Mouse (Mus musculus) heart, embryonic 13.5 days (tissue): Measurements from ENCODE around the gene Gamt. TPM values are rescaled to one million over a fixed set of nuclear protein-coding genes. Genes with fewer than 3 reads are reported as not detected.
"Not testable (repeated sequence)": the region's sequence is repeated elsewhere in the genome, so short reads cannot be mapped to it uniquely, and the experiment has no call there.

Experiments used
- ATAC-seq: fragments of 200-750 bp; cut with Nextera tagmentation; 2 replicates; pipeline ENCODE4 v1.8.0; 2017; ENCODE audit warnings: moderate TSS enrichment; ENCODE audit not compliant: insufficient number of reproducible peaks, low FRiP score, low TSS enrichment; ENCODE audit errors: extremely low read depth
- H3K27ac ChIP-seq: fragments of 300-500 bp; sonication (generic); replicated peaks from 2 replicates; pipeline ENCODE4 v1.5.1; 2015; ENCODE audit warnings: moderate library complexity, mild to moderate bottlenecking, inconsistent platforms
- H3K27me3 ChIP-seq: fragments of 300-500 bp; sonication (generic); replicated peaks from 2 replicates; pipeline ENCODE4 v1.6.1; 2015; ENCODE audit warnings: mild to moderate bottlenecking, inconsistent platforms
- H3K36me3 ChIP-seq: fragments of 300-500 bp; sonication (generic); 2 replicates; pipeline ENCODE4 v1.6.1; 2015; ENCODE audit warnings: mild to moderate bottlenecking, inconsistent platforms
- H3K4me1 ChIP-seq: fragments of 300-500 bp; sonication (generic); 2 replicates; pipeline ENCODE4 v1.6.1; 2015; ENCODE audit warnings: inconsistent platforms
- H3K4me2 ChIP-seq: fragments of 300-500 bp; sonication (generic); 2 replicates; pipeline ENCODE4 v1.6.1; 2015; ENCODE audit warnings: inconsistent platforms, mild to moderate bottlenecking, moderate library complexity
- H3K4me3 ChIP-seq: fragments of 300-500 bp; sonication (generic); 2 replicates; pipeline ENCODE4 v1.5.1; 2015; ENCODE audit warnings: moderate library complexity, mild to moderate bottlenecking, inconsistent platforms
- H3K9ac ChIP-seq: fragments of 300-500 bp; sonication (generic); 2 replicates; pipeline ENCODE4 v1.6.1; 2015; ENCODE audit warnings: inconsistent platforms, mild to moderate bottlenecking, moderate library complexity
- H3K9me3 ChIP-seq: fragments of 300-500 bp; sonication (generic); 2 replicates; pipeline ENCODE4 v1.6.1; 2016; ENCODE audit warnings: inconsistent platforms
- whole genome bisulfite sequencing: fragments of 180-500 bp; shearing (Covaris S2); methylation state at CpG from one replicate; pipeline ENCODE4 v1.1.7; 2015; ENCODE audit warnings: mixed read lengths; 5-methylcytosine and 5-hydroxymethylcytosine counted together
- polyA plus RNA-seq: library from polyadenylated mRNA; unstranded; fragments of >200 nt; fragmentation: Nextera tagmentation; extraction: Ambion mirVana; gene quantifications from 2 replicates; pipeline ENCODE4 v1.2.1, GENCODE M21; 2015

The Gamt gene
- polyA plus RNA-seq, 1 experiment from 2014 or later: 53.3 TPM

- H3K27ac ChIP-seq: no peak overlapping the region
- 0 out of 2 replicates have a peak overlapping the region, but pooled peaks have one; percentile 37 for H3K9ac ChIP-seq
- WGBS: 91% methylated on average over 5 of the region's 5 CpGs
- no peaks in the 10 kb centered on the region for H3K9me3 ChIP-seq
- H3K36me3 ChIP-seq: peaks cover 78% of the 10 kb centered on the region
- H3K4me2 ChIP-seq: no peak overlapping the region
- H3K4me3 ChIP-seq: no peak overlapping the region
- no peaks in the 10 kb centered on the region for H3K27me3 ChIP-seq
- H3K4me1 ChIP-seq: peaks cover 44% of the 10 kb centered on the region
- ATAC-seq: no peak
Measured at GRCm38 (mm10) chr10:80255881-80256535, 4.8 kb downstream of the Gamt start.

GRCm38 (mm10) chr10:80254331-80255297, 6.2 kb downstream of the Gamt start:
- no peak for ATAC-seq
- no peaks in the 10 kb centered on the region for H3K9me3 ChIP-seq
- H3K4me2 ChIP-seq: no peak overlapping the region
- peaks cover 78% of the 10 kb centered on the region for H3K36me3 ChIP-seq
- no peaks in the 10 kb centered on the region for H3K27me3 ChIP-seq
- no peak overlapping the region for H3K27ac ChIP-seq
- peaks cover 46% of the 10 kb centered on the region for H3K4me1 ChIP-seq
- H3K9ac ChIP-seq: no peak overlapping the region
- H3K4me3 ChIP-seq: no peak overlapping the region
- WGBS: 94% methylated on average over 26 of the region's 26 CpGs

- WGBS: 85% methylated on average over 6 of the region's 6 CpGs
- peaks cover 36% of the 10 kb centered on the region for H3K4me1 ChIP-seq
- no peak for ATAC-seq
- no peak overlapping the region for H3K27ac ChIP-seq
- H3K27me3 ChIP-seq: no peaks in the 10 kb centered on the region
- no peak overlapping the region for H3K4me2 ChIP-seq
- peaks cover 71% of the 10 kb centered on the region for H3K36me3 ChIP-seq
- no peaks in the 10 kb centered on the region for H3K9me3 ChIP-seq
- no peak overlapping the region for H3K9ac ChIP-seq
- no peak overlapping the region for H3K4me3 ChIP-seq
Measured at GRCm38 (mm10) chr10:80253551-80253950, 7.3 kb downstream of the Gamt start.

GRCm38 (mm10) chr10:80252493-80253274, 8.1 kb downstream of the Gamt start:
- ATAC-seq: no peak
- Histone ChIP-seq H3K36me3 (peaks cover 62% of the 10 kb centered on the region), H3K9ac (peak overlapping the region; percentile 41), H3K27ac (no peak overlapping the region), H3K9me3 (no peaks in the 10 kb centered on the region), H3K4me3 (no peak overlapping the region), H3K4me2 (no peak overlapping the region), H3K4me1 (peaks cover 36% of the 10 kb centered on the region), H3K27me3 (no peaks in the 10 kb centered on the region)
- WGBS: 89% methylated on average over 11 of the region's 11 CpGs

GRCm38 (mm10) chr10:80252011-80252410, 8.8 kb downstream of the Gamt start:
- Histone ChIP-seq H3K36me3 (peaks cover 57% of the 10 kb centered on the region), H3K9me3 (no peaks in the 10 kb centered on the region), H3K9ac (peak overlapping the region; percentile 41; the same call in 1 of the 2 replicates), H3K4me2 (no peak overlapping the region), H3K27ac (no peak overlapping the region), H3K4me3 (no peak overlapping the region), H3K27me3 (no peaks in the 10 kb centered on the region), H3K4me1 (peaks cover 36% of the 10 kb centered on the region)
- ATAC-seq: no peak

- Histone ChIP-seq H3K4me2 (peak overlapping the region; percentile 94), H3K4me3 (peak overlapping the region; percentile 92), H3K4me1 (peaks cover 33% of the 10 kb centered on the region), H3K36me3 (peaks cover 42% of the 10 kb centered on the region), H3K9ac (peak overlapping the region; percentile 98), H3K27me3 (no peaks in the 10 kb centered on the region), H3K9me3 (no peaks in the 10 kb centered on the region), H3K27ac (no peak overlapping the region)
- no peak for ATAC-seq
- WGBS: 78% methylated on average over 4 of the region's 4 CpGs
Measured at GRCm38 (mm10) chr10:80250573-80250972, 10.2 kb downstream of the Gamt start.

GRCm38 (mm10) chr10:80250059-80250458, 10.8 kb downstream of the Gamt start:
- peak overlapping the region; percentile 94 for H3K4me2 ChIP-seq
- H3K4me3 ChIP-seq: peak overlapping the region; percentile 92

GRCm38 (mm10) chr10:80248971-80249640, 11.7 kb downstream of the Gamt start, which contains the start of gene Ndufs7:
Gene Ndufs7, plus strand, starts transcription at chr10:80249121.
- Histone ChIP-seq H3K9me3 (no peaks in the 10 kb centered on the region), H3K4me1 (peaks cover 41% of the 10 kb centered on the region), H3K27ac (peak within 1 kb of the TSS; percentile 92), H3K27me3 (no peaks in the 10 kb centered on the region), H3K36me3 (peaks cover 35% of the 10 kb centered on the region), H3K4me3 (peak within 1 kb of the TSS; percentile 92), H3K9ac (peak within 1 kb of the TSS; percentile 98), H3K4me2 (peak within 1 kb of the TSS; percentile 94)
- peak; percentile 69 for ATAC-seq
- under 1% methylated on average over 53 of the region's 53 CpGs for WGBS

More at GRCm38 (mm10) chr10:80250059-80250458, 10.8 kb downstream of the Gamt start:
- Histone ChIP-seq H3K9ac (peak overlapping the region; percentile 98), H3K27ac (peak overlapping the region; percentile 92), H3K36me3 (peaks cover 37% of the 10 kb centered on the region), H3K27me3 (no peaks in the 10 kb centered on the region), H3K9me3 (no peaks in the 10 kb centered on the region), H3K4me1 (peaks cover 38% of the 10 kb centered on the region)
- no peak for ATAC-seq
- 35% methylated on average over 2 of the region's 2 CpGs for WGBS

- not testable (repeated sequence) for H3K27ac ChIP-seq, ATAC-seq, H3K9ac ChIP-seq, H3K27me3 ChIP-seq, H3K9me3 ChIP-seq
- Histone ChIP-seq H3K4me2 (peak overlapping the region; percentile 94), H3K36me3 (peaks cover 35% of the 10 kb centered on the region), H3K4me1 (peaks cover 41% of the 10 kb centered on the region), H3K4me3 (peak overlapping the region; percentile 92)
- 29% methylated on average over 3 of the region's 3 CpGs for WGBS
Measured at GRCm38 (mm10) chr10:80248437-80248836, 12.4 kb downstream of the Gamt start.

GRCm38 (mm10) chr10:80247849-80248248, 13.0 kb downstream of the Gamt start:
- ATAC-seq: no peak
- Histone ChIP-seq H3K4me2 (peak overlapping the region; percentile 94; the same call in 1 of the 2 replicates), H3K27me3 (no peaks in the 10 kb centered on the region), H3K4me3 (no peak overlapping the region), H3K4me1 (peaks cover 46% of the 10 kb centered on the region), H3K9ac (no peak overlapping the region), H3K36me3 (peaks cover 35% of the 10 kb centered on the region), H3K9me3 (no peaks in the 10 kb centered on the region), H3K27ac (no peak overlapping the region)
- 53% methylated on average over 6 of the region's 6 CpGs for WGBS
